Mouse (Mus musculus) right cerebral cortex, postnatal 4 days (tissue): Measurements from ENCODE around the gene Zfp768.
"Not testable (repeated sequence)": the region's sequence is repeated elsewhere in the genome, so short reads cannot be mapped to it uniquely, and the experiment has no call there.

Experiments used
- DNase-seq: peaks from one replicate; pipeline ENCODE4 v3.0.0-alpha.2; 2022

Zfp768 gene

DNA sequence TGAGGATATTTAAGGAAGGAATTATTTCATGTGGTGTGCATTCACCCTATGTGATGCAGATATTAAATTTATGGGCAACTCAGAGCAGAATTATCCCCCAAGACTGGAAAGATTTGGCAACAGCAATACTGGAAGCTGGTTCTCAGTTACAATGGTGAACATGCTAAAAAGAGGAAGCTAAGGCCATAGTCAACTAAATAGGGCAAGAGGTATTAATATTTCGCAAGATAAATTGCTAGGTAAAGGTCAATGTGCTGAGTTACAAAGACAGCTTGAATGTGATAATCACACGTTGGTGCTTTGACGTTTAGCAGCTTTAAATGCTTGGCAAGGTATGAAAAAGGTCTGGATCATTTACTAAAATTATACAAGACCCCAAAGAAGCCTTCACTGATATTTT, 10.4 kb upstream of the Zfp768 start:
- DNase-seq, result no peak

DNA sequence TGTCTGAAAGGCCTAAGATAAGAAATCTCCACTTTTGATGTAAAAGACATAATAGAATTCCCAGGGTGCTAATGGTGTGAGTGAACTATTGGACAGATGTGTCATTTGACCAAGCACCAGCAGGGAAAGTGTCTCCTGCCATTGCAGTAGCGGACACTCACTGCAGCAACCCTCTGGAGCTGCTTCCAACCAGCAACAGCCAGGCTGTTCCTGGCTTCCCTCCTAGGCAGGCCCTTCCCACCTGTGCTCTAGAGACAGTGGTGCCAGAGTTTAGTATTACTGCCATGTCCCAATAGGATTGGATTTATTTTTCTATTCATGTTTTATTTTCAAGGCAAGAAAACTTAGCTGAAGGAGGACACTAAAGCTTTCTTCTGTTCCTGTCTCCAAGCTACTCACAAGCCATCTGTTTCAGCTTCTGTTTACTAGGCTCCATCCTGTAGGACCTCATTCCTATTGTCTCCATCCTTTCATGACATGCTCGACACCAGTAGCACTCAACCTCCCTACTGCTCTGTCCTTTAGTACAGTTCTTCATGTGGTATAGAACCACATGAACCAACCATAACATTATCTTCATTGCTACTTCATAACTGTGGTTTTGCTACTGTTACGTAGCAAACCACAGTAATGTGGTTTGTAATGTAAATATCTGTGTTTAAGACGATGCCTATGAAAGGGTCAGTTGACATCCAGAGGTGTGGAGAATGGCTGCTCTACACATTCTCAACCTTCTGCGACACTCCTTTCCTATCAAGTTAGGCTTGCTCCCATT, 6.0 kb upstream of the Zfp768 start:
- DNase-seq, result no peak

DNA sequence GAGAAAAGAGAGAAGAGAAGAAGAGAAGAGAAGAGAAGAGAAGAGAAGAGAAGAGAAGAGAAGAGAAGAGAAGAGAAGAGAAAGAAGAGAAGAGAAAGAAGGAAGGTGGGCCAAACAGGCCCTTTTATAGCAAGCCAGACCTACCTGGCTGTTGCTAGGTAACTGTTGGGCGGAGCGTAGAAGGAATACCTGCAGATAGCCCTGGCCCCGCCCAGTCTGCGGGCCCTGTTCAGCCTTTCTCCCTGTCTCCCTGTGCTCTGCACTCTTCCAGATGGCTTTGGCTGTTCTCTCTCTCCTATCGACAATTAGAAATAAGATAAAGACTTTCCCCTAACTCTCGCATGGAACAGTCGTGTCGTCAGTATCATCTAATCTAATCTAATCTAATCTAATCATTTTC, 1.3 kb upstream of the Zfp768 start:
- no peak for DNase-seq

DNA sequence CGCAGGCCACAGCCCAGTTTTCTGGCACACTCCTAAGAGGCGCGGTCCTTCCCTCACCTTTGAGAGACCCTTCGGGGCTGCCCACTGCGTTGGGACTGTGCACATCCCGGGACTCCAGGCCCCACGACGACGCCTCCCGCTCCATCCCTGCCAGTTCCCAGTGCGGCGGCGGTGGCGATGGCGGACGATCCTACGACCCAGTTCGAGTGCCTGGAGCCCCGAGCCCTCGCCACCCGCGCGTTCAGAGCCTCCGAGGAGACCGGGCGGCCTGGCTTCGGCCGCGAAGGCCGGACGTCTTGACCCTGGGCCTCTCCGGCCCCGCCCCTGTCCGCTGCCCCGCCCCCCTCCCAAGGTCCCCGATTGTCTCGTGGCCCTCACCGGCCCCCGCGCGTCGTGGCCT, 297 bp downstream of the Zfp768 start:
- peak; percentile 55 for DNase-seq

DNA sequence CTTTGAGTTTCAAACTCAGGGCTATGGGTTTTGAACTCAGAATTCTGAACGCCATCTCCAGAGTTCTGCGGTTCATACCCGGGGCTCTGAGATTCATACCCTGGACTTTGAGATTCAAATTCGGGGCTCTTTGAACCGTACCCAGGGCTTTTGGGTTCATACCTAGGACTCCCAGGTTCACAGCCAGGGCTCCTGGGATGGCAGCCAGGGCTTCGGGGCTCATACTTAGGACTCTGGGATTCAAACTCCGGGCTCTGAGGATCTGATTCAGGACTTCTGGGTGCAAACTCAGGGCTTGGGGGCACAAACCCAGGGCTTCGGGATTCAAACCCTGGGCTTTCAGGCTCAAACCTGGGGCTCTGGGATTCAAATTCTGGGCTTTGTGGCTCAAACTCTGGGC, 1.0 kb downstream of the Zfp768 start:
- DNase-seq, result no peak

DNA sequence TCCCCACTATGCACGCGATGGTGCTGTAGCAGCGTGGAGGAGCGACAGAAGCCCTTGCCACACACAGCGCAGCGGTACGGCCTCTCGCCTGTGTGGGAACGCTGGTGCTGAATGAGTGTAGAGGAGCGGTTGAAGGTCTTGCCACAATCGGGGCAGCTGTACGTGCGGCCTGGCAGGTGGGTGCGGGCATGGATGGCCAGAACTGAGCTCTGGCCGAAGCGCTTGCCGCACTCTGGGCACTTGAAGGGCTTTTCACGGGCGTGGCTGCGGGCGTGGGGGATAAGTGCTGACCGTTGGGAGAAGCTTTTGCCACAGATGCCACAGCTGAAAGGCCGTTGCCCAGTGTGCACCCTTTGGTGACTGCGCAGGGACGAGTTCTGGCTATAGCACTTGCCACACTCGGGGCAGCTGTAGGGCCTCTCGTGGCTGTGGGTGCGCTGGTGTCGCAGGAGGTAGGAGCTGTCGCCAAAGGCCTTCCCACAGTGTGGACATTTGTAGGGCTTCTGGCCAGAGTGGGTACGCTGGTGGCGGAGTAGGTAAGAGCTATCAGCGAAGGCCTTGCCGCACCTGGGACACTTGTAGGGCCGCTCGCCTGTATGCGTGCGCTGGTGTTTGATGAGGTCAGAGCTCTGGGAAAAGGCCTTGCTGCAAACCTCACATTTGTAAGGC, 1.9 kb downstream of the Zfp768 start:
- no peak for DNase-seq

DNA sequence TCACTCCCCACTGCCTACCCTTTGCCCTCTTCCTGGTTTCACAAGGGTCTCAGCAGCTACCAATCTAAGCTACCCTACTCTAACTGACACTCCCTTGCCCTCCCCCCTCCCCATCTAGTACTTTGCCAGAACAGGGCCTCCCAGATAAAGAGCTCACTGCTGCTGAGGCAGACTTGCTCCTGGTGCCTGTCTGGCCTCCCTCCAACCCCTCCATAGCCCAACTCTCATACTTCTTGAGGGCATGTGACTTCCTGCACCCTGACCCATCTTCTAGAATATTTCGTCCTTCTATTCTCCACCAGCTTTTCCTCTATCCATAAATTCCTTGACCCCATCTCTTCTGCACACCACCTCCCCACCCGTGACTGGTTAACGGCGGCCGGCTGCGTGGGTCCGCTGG, 2.5 kb downstream of the Zfp768 start:
- DNase-seq, result no peak

DNA sequence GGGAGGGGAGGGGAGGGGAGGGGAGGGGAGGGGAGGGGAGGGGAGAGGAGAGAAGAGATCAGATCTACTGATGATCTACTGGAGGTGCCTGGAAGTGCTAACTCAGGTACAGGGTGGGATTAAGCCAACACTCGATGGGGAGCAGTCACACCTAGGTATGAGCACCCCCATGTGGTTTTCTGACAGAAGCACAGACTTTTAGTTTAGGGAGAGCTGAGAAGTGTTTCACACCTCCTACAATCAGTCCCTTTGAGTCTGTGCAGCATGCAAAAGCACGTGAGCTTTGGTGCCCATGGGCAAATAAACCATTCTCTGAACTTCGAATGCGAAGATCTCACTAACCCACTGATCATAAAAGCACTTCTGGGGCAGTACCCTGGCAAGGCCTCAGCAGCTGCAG, 3.1 kb downstream of the Zfp768 start:
- DNase-seq, result no peak

DNA sequence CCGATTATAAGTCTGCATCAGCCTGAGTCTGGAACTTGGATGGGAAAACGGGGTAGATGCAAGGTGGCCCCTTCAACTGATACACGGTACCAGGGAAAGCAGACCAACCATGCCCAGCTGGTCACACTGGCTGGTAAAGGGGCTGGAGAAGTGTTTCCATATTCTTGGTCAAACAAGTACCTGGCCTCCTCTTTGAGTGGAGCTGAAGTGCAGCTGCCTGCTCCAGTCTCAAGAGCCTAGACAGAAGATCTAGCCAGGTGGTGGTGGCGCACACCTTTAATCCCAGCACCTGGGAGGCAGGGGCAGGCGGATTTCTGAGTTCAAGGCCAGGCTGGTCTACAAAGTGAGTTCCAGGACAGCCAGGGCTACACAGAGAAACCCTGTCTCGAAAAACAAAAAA, 3.5 kb downstream of the Zfp768 start:
- DNase-seq, result not testable (repeated sequence)

DNA sequence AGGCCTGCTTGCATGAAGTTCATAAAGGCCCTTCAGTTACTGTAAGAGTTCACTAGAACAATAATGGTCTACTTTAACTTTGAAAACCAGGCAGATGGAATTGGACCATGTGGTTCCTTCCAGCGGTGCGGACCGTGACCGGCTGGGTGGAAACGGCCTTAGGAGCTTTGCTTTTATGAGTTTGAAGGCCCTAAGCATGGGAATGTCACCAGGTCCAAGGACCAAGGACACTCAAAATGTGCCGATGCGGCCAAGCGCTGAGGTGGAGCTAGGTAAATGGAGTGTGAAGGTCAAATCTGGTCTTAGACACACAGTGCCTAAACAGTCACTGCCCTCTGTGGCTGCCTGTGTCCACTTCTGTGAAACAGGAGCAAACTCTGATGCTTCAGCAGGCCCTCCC, 4.0 kb downstream of the Zfp768 start:
- no peak for DNase-seq

DNA sequence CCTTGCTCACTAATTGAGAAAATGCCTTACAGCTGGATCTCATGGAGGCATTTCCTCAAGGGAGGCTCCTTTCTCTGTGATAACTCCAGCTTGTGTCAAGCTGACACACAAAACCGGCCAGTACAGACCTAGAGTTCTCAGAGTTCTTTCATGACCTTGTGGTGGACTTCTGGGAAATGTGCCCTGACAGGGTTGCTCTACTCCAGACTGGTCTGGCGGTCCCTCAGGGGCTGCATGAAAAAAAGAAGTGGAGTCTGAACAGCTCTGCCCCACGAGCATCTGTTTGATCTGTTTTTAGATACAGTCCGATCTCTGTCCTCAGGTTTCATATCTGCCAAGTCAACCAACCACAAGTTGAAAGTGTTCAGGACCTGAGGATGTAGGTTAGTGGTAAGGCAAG, 7.8 kb downstream of the Zfp768 start:
- DNase-seq, result no peak

DNA sequence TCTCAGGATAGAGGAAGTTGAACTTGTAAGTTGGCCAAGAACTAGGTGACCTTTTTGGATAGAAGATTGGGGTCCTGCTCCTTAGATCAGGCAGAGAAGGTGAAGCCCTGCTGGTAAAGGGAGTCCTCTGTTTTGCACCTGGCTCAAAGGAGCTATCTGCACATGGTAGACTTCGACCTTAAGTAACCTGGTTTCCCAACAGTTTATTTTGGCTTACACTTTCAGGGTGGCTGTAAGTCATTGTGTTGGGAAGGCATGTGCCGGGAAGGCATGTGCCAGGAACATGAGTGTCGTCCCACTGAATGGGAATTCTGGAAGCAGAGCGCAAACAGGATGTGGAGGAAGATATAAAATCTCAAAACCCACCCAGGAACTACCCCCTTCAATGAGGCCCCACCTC, 9.8 kb downstream of the Zfp768 start:
- DNase-seq, result no peak

DNA sequence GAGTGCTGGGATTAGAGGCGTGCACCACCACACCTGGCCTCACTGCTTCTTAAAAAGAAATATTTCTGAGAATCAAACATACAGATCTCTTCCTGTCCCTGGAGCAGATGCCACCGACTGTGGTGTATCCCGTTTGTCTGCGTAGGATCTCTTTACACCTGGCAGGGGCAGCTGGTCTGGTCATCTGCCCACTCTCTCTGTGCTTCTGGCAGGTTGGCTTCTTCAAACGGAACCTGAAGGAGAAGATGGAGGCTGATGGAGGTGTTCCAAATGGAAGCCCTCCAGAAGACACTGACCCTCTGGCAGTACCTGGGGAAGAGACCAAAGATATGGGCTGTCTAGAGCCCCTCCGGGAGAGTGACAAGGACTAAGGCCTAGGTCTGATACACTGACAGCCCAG, 12.1 kb downstream of the Zfp768 start:
- no peak for DNase-seq

DNA sequence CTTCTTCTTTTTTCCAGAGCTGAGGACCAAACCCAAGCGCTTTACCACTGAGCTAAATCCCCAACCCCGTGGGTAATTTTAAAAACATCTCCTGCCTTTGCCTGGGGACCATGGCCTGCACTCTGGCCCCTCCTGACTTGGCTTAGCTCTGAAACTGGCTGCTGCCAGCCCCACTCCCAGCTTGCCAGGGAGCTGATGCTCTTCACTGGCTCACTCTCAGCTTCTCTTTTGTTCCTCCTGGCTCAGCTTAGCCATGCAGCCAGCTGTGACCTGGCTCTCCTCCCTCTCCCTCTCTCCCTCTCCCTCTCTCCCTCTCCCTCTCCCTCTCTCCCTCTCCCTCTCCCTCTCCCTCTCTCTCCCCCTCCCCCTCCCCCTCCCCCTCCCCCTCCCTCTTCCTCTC, 18.7 kb downstream of the Zfp768 start:
- DNase-seq, result peak; percentile 40

DNA sequence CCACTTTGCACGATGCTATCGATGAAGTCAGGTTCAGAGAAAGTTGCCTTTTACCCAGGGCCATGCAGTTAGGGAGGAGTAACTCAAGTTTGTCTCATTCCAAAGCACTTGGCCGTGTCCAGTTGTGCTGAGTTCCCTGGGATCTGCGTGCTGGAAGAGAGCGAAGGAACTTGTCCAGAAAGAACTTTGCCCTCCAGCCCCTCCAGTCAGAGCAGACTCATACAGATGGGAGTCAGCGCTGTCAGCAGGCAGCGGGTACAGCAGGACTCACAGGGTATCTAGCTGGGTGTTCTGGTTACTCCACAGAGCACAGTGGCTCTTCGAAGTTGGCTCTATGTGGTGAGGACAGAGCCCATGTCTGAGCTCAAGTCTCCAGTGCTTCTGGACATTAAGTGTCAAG, 19.8 kb downstream of the Zfp768 start:
- DNase-seq, result no peak

DNA sequence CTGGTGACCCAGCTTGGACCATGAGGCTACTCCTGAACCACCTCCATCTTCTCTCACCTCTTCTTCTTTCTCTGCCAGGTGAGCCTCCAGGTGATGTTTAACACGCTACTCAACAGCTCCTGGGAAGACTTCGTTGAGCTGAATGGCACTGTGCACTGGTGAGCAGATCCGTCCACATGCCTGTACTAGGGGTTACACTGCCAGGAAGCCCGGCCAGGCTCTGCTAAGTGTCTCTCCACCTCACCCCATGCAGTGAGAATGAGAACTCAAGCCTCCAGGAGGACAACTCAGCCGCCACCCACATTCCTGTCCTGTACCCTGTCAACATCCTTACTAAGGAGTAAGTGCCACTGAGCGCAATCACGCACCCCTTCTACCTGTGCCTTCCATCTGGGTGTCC, 20.4 kb downstream of the Zfp768 start:
- no peak for DNase-seq

DNA sequence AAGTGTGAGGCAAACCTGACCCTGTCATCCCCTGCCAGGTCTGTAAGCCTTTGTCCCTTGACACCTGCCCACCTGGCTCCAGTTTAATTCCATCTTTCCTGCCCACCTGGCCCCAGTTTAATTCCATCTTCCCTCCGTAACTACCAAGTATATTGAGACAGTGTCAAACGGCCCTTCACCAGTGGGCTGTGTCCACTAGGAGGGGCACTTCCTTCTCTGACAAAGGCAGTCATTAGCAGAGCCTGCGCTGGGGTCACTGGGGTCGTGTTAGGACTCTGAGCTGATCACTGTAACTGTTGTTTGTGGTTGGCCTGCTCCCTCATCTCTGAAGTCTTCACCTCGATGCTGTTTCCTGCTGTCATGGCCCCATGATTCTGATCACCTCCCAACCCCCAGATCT, 23.3 kb downstream of the Zfp768 start:
- no peak for DNase-seq

DNA sequence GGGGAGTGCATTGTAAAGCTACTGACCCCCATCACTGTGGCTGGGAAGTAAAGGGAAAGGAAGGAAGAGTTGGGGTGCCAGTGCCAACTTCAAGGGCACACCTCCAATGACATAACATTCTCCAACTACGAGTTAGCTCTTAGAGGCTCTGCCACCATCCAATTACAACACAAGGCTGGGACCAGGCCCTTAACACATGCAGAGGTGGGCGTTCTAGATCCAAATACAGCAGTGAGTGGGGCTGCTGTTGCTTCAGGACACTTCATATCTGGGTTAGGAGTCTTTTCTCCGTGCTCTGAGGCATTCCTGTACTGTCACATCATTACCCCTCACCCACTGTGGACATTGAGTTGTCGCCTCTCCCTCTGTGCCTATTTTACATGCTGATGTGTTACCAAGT, 24.3 kb downstream of the Zfp768 start:
- no peak for DNase-seq

DNA sequence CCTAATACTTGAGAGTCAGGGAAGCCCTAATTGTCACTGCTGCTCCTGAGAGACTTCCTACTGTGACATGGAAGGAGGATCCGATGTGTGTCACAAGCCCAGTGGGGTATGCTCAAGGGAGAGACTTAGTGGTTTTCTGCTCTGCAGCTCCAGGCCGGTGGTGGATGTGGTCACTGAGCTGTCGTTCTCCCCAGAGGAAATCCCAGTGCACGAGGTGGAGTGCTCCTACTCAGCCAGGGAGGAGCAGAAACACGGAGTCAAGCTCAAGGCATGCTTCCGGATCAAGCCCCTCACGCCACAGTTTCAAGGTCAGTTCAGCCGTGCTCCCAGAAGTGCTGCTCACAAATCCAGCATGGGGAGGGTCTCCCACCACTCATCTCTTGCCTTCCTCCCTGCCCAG, 31.5 kb downstream of the Zfp768 start:
- no peak for DNase-seq

DNA sequence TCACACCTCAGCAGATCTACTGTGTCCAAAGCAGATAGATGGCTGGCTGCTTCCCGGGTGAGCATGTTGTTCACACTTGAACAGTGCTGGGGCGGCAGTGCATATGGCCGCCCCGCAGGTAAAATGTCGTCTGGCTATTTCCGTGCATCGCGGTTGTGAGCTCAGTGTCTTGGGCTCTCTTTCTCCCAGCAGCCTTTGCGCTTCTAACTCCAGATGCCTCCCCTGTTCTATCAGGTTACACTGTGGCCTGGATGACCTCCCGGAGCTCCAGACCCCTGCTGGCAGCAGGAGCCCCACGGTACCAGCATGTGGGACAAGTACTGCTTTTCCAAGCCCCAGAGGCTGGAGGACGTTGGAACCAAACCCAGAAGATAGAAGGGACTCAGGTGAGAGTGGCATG, 35.4 kb downstream of the Zfp768 start:
- no peak for DNase-seq

DNA sequence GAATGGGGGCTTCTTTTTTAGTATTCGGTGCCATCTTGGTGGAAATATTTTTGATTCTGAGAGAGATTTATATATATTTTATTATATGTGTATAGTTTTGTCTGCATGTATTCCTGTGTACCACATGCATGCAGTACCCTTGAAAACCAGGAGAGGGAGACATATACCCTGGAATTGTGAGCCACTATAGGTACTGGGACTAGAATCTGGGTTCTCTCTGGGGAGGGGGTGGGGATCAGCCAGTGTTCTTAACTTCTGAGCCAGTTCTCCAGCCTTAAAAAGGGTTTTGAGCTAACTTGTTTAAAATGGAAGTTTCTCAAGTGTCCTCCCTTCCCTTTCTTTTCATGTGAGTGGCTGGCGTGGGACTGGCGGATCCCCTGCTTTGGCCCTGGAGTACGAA, 36.5 kb downstream of the Zfp768 start:
- peak; percentile 35 for DNase-seq

DNA sequence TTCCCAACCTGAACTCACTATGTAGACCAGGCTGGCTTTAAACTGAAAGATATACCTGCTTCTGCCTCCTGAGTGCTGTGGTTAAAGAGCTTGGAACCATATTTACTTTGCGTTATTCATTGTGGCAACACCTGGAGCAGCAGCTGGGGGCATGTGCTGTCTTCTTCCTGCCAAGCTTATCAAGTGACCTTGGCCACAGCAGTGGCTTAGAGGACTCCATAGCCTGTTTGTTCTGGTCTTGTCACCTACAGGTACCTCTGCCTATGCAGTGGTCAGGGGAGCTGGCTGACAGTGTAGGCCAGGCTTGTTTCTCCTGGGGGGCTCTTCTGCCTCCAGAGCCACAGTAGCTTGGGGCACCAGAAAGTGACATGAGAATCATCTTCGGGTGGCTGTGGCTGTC, 37.0 kb downstream of the Zfp768 start:
- no peak for DNase-seq

DNA sequence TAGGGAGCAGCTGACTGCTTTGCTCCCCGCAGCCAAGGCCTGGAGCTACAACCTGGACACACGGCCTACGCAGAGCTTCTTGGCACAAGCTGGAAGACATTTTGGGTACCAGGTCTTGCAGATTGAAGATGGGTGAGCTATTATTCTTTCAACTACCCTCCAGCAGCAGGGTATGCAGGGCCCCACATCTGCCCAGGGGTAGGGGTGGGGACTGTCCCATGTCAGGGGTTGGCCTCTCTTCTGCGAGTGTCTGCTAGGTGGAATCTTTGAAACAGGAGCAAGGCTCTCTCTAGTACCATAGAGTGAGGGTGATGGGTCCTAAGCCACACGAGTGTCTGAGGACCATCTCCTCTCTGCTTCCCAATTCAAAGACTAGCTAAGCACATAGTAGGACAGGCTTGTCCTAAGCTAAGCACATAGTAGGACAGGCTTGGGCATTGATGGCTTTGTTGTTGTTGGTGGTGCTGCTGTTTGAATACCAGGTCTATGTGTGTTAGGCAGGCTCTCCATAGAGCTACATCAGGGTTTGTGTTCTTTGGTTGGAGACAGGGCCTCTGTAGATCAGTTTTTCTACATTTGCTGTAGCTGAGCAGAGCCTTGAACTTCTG, 47.7 kb downstream of the Zfp768 start:
- DNase-seq, result no peak

DNA sequence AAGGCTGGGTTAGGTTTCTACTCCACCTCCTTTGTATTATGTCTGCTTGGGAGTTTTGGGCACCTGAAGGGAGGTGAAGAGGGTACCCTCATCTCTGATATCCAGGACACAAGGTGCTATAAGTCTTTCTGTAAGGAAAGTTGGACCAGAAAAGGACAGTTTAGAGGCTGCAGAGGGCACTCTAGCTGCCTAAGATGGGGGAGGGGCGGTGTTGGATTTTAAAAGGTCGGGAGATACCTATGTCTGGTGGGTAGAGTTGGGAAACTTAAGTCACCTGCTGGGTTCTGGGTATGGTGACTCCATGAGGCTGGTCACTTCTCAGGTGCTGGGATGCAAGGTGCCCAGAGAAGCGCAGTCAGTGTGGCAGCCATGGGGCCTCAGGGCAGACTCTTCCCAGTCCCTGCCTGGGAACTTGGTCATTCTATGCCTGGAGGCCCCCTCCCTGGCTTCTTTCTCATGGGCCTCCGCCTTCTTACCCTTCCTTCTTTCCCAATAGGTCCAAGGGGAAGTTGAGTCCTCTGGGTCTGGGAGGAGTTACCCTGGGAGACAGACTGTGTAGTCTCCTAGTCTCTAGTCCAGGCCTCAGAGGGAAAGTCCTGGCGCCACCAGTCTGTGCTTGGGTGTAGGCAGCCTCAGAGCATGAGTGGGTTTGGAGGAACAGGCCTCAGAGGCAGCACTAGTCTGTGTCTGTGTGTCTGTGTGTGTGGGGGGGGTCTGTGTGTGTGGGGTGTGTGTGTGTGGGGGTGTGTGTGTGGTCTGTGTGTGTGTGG, 48.4 kb downstream of the Zfp768 start:
- no peak for DNase-seq
